Mouse (Mus musculus) ES-Bruce4 (cell line): ENCODE measurements at regions not wholly inside any gene's neighbourhood (a gene's known extent, or its start where the extent isn't known, plus 50 kb on each side); places are given as distances from the start of the nearest gene placed in this dataset.

Source experiments
- CTCF ChIP-seq: IDR thresholded peaks from one replicate; pipeline ENCODE4 v1.8.1; 2011; ENCODE audit warnings: low read depth, low read length
- EP300 ChIP-seq: IDR thresholded peaks from 2 replicates; pipeline ENCODE4 v1.6.1; 2011; ENCODE audit warnings: low read depth, low read length; ENCODE audit not compliant: insufficient read depth
- POLR2A ChIP-seq: IDR thresholded peaks from one replicate; pipeline ENCODE4 v1.8.1; 2011; ENCODE audit warnings: low read length; ENCODE audit not compliant: insufficient read depth

GRCm38 (mm10) chr14:46575889-46576288 lies 184.5 kb upstream of the Cdkn3 start:
- no peak for TF ChIP-seq POLR2A
- no peak for TF ChIP-seq CTCF
- TF ChIP-seq EP300 = no peak
